Mouse (Mus musculus): ENCODE results near the gene Samd10. TPM values are rescaled to one million over a fixed set of nuclear protein-coding genes. Genes with fewer than 3 reads are reported as not detected.
A peak's percentile ranks its signal among the peaks of the same experiment; 100 is the strongest.

Gene Samd10
- polyA plus RNA-seq, 1 experiment: 61.7 TPM

DNA sequence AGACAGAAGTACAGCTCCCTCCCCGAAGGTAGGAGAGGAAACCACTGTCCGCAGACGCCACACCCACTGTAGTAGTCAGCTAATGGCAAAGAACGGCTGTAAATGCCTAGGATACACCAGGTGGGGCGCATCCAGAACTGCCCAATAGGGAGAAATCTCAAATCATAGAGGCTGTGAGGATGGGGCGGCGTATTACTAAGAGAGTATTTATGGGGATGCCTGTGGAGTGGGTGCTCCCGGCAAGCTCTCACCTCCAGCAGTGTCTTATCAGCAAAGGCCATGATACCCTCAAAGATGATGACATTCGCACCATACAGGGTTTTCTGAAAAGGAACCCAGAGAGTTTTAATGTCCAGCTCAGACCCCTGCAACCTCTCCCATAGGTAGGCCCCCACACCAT is 25.1 kb downstream of the Samd10 start:
- H3K27ac ChIP-seq (ENCODE audit: control insufficient read depth, insufficient read depth, low read depth, low read length): no peak overlapping the region
- H3K4me1 ChIP-seq (ENCODE audit: control insufficient read depth, insufficient read depth, low read length): peaks cover under 1% of the 10 kb centered on the region; the same call in 1 of the 2 replicates
- TF ChIP-seq CTCF (IDR thresholded peaks at IDR 0.05; ENCODE audit: control insufficient read depth, insufficient read depth, insufficient replicate concordance, low read depth, low read length): no peak
- TF ChIP-seq POLR2A (IDR thresholded peaks at IDR 0.05; ENCODE audit: control insufficient read depth, low read depth, low read length): no peak
- H3K4me3 ChIP-seq (ENCODE audit: control insufficient read depth, low read depth, low read length): no peak overlapping the region
- no peaks in the 10 kb centered on the region for H3K27me3 ChIP-seq (ENCODE audit: control insufficient read depth, insufficient read depth, low read length)
- H3K36me3 ChIP-seq (ENCODE audit: control insufficient read depth, insufficient read depth, low read length): no peaks in the 10 kb centered on the region

DNA sequence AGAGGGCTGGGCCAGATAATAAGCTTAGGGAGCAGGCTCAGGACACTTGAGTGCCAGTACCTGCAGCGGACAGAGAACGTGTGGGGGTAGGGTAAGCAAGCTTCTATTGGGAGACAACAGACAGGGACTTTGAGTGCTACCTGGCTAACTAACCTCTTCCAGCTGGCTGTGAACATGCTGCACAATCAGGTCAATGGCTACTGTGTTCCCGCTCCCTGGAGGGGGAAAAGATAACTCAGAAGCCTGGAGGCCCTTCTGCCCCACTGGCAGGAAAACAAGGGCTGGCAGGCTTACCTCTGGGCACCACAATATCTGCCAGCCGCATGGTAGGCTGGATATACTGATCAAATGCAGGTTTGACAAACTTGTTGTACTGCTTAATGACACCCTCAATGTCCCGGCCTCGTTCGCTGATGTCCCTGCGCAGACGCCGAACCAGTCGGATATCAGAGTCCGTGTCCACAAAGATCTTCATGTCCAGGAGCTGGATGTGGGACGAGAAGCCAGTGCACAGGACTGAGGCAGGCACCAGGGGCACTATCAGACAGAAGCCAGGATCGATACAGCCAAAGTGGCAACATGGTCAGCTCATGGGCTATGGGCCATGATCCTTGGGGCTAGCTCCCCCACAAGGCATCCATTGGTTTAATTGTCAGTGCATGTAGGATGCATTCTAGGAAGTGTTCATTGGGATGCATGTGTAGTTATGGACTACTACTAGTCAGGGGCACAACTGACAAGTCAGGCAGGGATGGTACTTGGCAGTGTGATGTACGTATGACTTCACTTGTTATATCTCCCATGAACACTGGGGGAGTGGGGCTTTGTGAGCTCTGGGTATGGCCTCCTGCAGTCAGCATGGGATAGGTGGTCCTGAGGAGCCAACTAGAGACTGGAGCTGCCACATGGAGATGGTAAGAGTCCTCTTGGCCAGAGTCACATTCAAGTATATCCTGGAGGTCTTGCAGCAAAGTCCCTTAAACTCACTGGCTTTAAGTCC is 25.8 kb downstream of the Samd10 start:
- Histone ChIP-seq H3K27me3 (ENCODE audit: control insufficient read depth, insufficient read depth, low read length) (no peaks in the 10 kb centered on the region), H3K4me1 (ENCODE audit: control insufficient read depth, insufficient read depth, low read length) (no peaks in the 10 kb centered on the region; the same call in 1 of the 2 replicates)

DNA sequence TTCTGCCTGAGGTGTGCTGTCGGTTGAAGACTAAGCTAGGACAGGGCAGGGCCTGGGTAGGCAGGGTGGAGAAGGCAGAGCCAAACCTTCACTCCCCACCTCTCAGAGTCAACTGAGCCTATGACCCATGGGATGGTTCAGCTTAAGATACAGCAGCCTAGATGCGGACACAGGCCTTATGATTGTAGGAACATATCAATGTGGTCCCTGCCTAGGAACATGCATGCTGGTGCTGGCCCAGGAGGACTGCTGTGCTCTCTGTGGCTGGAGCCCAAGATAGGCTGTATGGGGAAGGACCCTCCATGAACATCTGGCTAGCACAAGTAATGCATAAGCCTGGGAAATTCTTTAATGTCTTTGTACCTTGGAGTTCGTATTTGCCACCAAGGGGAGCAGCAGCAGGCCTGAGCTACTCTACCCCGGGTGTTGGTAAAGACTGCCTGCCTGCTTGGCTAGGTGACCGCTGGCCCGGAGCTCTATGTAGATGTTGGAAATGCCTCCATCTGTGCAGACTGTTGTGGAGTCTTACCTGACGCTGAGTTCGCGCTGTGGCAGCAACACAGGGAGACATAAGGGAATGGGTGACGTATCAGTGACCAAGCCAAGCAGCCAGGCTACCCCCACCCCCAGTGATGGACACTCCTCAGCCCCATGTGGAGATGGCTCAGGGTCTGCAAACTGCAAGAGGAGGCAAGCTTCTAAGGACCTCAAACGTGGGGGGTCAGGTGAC is 26.9 kb downstream of the Samd10 start:
- no peaks in the 10 kb centered on the region for H3K27me3 ChIP-seq (ENCODE audit: control insufficient read depth, insufficient read depth, low read length)
- H3K27ac ChIP-seq (ENCODE audit: control insufficient read depth, insufficient read depth, low read depth, low read length): no peak overlapping the region
- no peak overlapping the region for H3K4me3 ChIP-seq (ENCODE audit: control insufficient read depth, low read depth, low read length)
- TF ChIP-seq POLR2A (IDR thresholded peaks at IDR 0.05; ENCODE audit: control insufficient read depth, low read depth, low read length): no peak
- 0 out of 2 replicates have a peak, but pooled peaks have one; percentile 4 for TF ChIP-seq CTCF (IDR thresholded peaks at IDR 0.05; ENCODE audit: control insufficient read depth, insufficient read depth, insufficient replicate concordance, low read depth, low read length)
- H3K4me1 ChIP-seq (ENCODE audit: control insufficient read depth, insufficient read depth, low read length): no peaks in the 10 kb centered on the region; the same call in 1 of the 2 replicates
- no peaks in the 10 kb centered on the region for H3K36me3 ChIP-seq (ENCODE audit: control insufficient read depth, insufficient read depth, low read length)

More for the DNA sequence above, 25.8 kb downstream of the Samd10 start:
- no peaks in the 10 kb centered on the region for H3K36me3 ChIP-seq (ENCODE audit: control insufficient read depth, insufficient read depth, low read length)
- no peak overlapping the region for H3K27ac ChIP-seq (ENCODE audit: control insufficient read depth, insufficient read depth, low read depth, low read length)
- no peak for TF ChIP-seq CTCF (IDR thresholded peaks at IDR 0.05; ENCODE audit: control insufficient read depth, insufficient read depth, insufficient replicate concordance, low read depth, low read length)
- TF ChIP-seq POLR2A (IDR thresholded peaks at IDR 0.05; ENCODE audit: control insufficient read depth, low read depth, low read length): no peak
- no peak overlapping the region for H3K4me3 ChIP-seq (ENCODE audit: control insufficient read depth, low read depth, low read length)

DNA sequence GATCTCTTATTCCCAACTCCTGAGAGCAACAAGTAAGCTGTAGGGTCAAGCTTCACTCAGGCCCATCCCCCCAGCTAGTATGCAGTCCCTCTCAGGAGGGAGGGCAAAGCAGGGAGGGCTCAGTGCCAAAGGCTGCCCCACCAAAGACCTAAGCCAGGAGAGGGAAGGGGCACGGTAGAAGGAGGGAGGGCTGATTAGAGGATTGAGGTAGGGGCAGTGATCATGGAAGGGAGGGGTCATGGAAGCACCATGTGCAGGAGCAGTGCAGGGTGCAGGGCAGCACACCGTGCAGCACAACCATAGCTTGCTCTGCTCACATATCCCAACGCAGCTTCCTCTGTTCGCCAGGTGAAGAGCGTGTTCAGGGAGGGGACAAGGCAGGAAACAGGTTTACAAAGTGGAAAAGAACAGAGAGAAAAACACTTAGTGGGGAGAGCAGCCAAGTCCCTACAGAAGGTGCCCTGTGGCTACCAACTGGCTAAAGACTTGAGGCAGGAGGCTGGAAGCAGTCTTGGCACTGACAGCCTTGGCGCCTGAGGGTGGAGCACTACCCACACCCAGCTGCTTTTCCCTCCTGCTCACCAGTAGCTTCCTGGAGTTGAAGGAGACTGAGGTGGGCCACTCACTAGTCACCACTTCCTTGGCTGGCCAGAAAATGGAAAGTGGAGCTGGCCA is 28.0 kb downstream of the Samd10 start:
- H3K27me3 ChIP-seq (ENCODE audit: control insufficient read depth, insufficient read depth, low read length): no peaks in the 10 kb centered on the region
- H3K4me3 ChIP-seq (ENCODE audit: control insufficient read depth, low read depth, low read length): no peak overlapping the region
- no peaks in the 10 kb centered on the region; the same call in 1 of the 2 replicates for H3K4me1 ChIP-seq (ENCODE audit: control insufficient read depth, insufficient read depth, low read length)
- no peaks in the 10 kb centered on the region for H3K36me3 ChIP-seq (ENCODE audit: control insufficient read depth, insufficient read depth, low read length)
- no peak for TF ChIP-seq CTCF (IDR thresholded peaks at IDR 0.05; ENCODE audit: control insufficient read depth, insufficient read depth, insufficient replicate concordance, low read depth, low read length)
- no peak for TF ChIP-seq POLR2A (IDR thresholded peaks at IDR 0.05; ENCODE audit: control insufficient read depth, low read depth, low read length)
- no peak overlapping the region for H3K27ac ChIP-seq (ENCODE audit: control insufficient read depth, insufficient read depth, low read depth, low read length)

DNA sequence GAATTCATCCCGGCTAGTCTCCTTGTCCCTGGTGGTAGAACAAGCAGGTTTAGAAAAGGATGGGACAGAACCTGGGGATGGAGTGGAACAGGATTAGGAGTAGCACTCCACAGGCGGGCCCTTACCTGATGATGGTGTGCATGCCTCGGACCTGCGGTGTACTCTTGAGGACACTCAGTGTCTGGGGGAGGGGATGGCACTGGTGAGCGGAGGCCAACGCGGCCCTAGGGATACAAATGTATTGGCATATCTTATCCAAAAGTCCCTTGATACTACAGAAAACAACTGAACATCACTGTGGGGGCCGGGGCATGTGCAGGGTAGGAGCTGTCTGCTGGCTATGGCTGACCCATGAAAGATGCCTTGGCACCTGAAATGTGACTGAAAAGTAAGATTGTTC is 28.6 kb downstream of the Samd10 start:
- Histone ChIP-seq H3K27ac (ENCODE audit: control insufficient read depth, insufficient read depth, low read depth, low read length) (no peak overlapping the region), H3K4me3 (ENCODE audit: control insufficient read depth, low read depth, low read length) (no peak overlapping the region), H3K4me1 (ENCODE audit: control insufficient read depth, insufficient read depth, low read length) (no peaks in the 10 kb centered on the region; the same call in 1 of the 2 replicates), H3K27me3 (ENCODE audit: control insufficient read depth, insufficient read depth, low read length) (no peaks in the 10 kb centered on the region), H3K36me3 (ENCODE audit: control insufficient read depth, insufficient read depth, low read length) (no peaks in the 10 kb centered on the region)
- TF ChIP-seq POLR2A (IDR thresholded peaks at IDR 0.05; ENCODE audit: control insufficient read depth, low read depth, low read length) (no peak), CTCF (IDR thresholded peaks at IDR 0.05; ENCODE audit: control insufficient read depth, insufficient read depth, insufficient replicate concordance, low read depth, low read length) (no peak)

DNA sequence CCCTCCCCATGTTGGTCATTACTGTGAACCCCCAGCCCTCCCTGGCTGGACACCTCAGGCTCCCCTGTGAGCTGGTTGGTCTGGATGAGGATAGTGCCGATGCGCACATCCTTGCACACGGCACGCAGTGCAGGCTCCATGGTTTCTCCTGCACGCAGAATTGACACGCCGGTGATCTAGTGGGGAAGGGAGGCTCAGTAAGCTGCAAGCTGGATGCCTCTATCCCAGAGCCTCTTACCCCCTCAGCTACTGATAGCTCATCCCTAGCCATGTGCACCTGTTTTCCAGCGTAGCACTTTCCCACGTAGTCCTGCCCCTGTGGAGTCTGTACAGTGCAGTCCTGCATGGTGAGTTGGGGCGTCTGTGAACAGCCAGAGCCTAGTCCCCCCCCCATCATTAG is 29.2 kb downstream of the Samd10 start:
- no peak overlapping the region for H3K27ac ChIP-seq (ENCODE audit: control insufficient read depth, insufficient read depth, low read depth, low read length)
- TF ChIP-seq CTCF (IDR thresholded peaks at IDR 0.05; ENCODE audit: control insufficient read depth, insufficient read depth, insufficient replicate concordance, low read depth, low read length) (no peak), POLR2A (IDR thresholded peaks at IDR 0.05; ENCODE audit: control insufficient read depth, low read depth, low read length) (no peak)
- no peaks in the 10 kb centered on the region; the same call in 1 of the 2 replicates for H3K4me1 ChIP-seq (ENCODE audit: control insufficient read depth, insufficient read depth, low read length)
- H3K36me3 ChIP-seq (ENCODE audit: control insufficient read depth, insufficient read depth, low read length): no peaks in the 10 kb centered on the region
- no peaks in the 10 kb centered on the region for H3K27me3 ChIP-seq (ENCODE audit: control insufficient read depth, insufficient read depth, low read length)
- no peak overlapping the region for H3K4me3 ChIP-seq (ENCODE audit: control insufficient read depth, low read depth, low read length)

Measured in testis, adult 2 months (tissue).